In genomic region chr5:137737400-137737940, GRCm38 (mm10) we compare ENCODE assay signal across 13 mouse cellular contexts. TPM values are rescaled to one million over a fixed set of nuclear protein-coding genes. Genes with fewer than 3 reads are reported as not detected.
A peak's percentile ranks its signal among the peaks of the same experiment; 100 is the strongest.
DNase-seq lines count a peak whose midpoint lies in the region; ATAC-seq lines count a peak whose summit lies in the region.
"Had no signal": no experiment of that assay in that cellular context is flagged by ENCODE, and none has a peak within 500 bp of the region (broad histone marks: within the 10 kb centered on the region; RNA-seq: fewer than 3 reads in every experiment).

No protein-coding gene starts in this region.

- peak; percentile 43 to 57 for DNase-seq in kidney, postnatal 4 days
- no peak for DNase-seq in kidney, adult 8-10 months
- DNase-seq in R1 (ENCODE audit: low read depth, low spot score): peak; percentile 84
- no peak for DNase-seq in yolk sac, embryonic 10.5 days (ENCODE audit: low spot score)
- DNase-seq in adrenal gland, postnatal 36 days: no peak
- DNase-seq in right cerebral cortex, postnatal 36 days (ENCODE audit: low spot score in 2 of 2): no peak
- DNase-seq: adrenal gland, postnatal 10 days; kidney, adult 2 months; lung, adult 18-20 months had no signal

- H3K4me3 ChIP-seq in forebrain, embryonic 12.5 days (replicated peaks): no peak overlapping the region
- peak overlapping the region; percentile 78; the same call in 1 of the 2 replicates for H3K4me3 ChIP-seq in midbrain, embryonic 13.5 days (replicated peaks)
- H3K4me3 ChIP-seq: heart, embryonic 13.5 days had no signal

- H3K4me2 ChIP-seq in forebrain, embryonic 12.5 days: peak overlapping the region; percentile 93
- peak overlapping the region; percentile 95 for H3K4me2 ChIP-seq in midbrain, embryonic 13.5 days (replicated peaks)
- H3K4me2 ChIP-seq: heart, embryonic 13.5 days had no signal

- H3K9ac ChIP-seq in forebrain, embryonic 12.5 days: peak overlapping the region; percentile 88
- H3K9ac ChIP-seq in midbrain, embryonic 13.5 days (replicated peaks): peak overlapping the region; percentile 92
- H3K9ac ChIP-seq: heart, embryonic 13.5 days had no signal

- WGBS in forebrain, embryonic 12.5 days: 91% methylated on average over 6 of the region's 6 CpGs
- 88% methylated on average over 6 of the region's 6 CpGs for WGBS in midbrain, embryonic 13.5 days

- H3K27me3 ChIP-seq in forebrain, embryonic 12.5 days: no peaks in the 10 kb centered on the region
- H3K27me3 ChIP-seq in midbrain, embryonic 13.5 days: no peaks in the 10 kb centered on the region
- H3K27me3 ChIP-seq: heart, embryonic 13.5 days had no signal

- peaks cover 43% of the 10 kb centered on the region for H3K36me3 ChIP-seq in forebrain, embryonic 12.5 days (replicated peaks)
- H3K36me3 ChIP-seq in midbrain, embryonic 13.5 days: peaks cover 44% of the 10 kb centered on the region
- H3K36me3 ChIP-seq: G1E had no signal

- peaks cover 73% of the 10 kb centered on the region for H3K4me1 ChIP-seq in forebrain, embryonic 12.5 days
- H3K4me1 ChIP-seq in midbrain, embryonic 13.5 days (replicated peaks): peaks cover 79% of the 10 kb centered on the region

- no peaks in the 10 kb centered on the region for H3K9me3 ChIP-seq in forebrain, embryonic 12.5 days
- no peaks in the 10 kb centered on the region for H3K9me3 ChIP-seq in midbrain, embryonic 13.5 days
- H3K9me3 ChIP-seq: G1E; heart, embryonic 13.5 days had no signal

- ATAC-seq in forebrain, embryonic 12.5 days (ENCODE audit: low FRiP score): no peak
- no peak for ATAC-seq in midbrain, embryonic 13.5 days

- peak overlapping the region; percentile 88; the same call in 1 of the 2 replicates for H3K27ac ChIP-seq in forebrain, embryonic 12.5 days
- H3K27ac ChIP-seq in midbrain, embryonic 13.5 days: peak overlapping the region; percentile 83
- H3K27ac ChIP-seq: heart, embryonic 13.5 days had no signal

RNA-seq across cellular contexts. Expression of gene Nyap1, which starts 3.9 kb away (rescaled TPM):
- polyA plus RNA-seq in forebrain, embryonic 12.5 days (2016; fragmentation: Nextera tagmentation; extraction: Ambion mirVana): 19.5 and 22.6 TPM in 2 replicates
- polyA plus RNA-seq in midbrain, embryonic 13.5 days (2015; fragmentation: Nextera tagmentation; extraction: Ambion mirVana): 39.9 and 42.3 TPM in 2 replicates
- 1 to 10 TPM; 3.1 to 3.2 TPM for total RNA-seq in adrenal gland, postnatal 36 days (2021)

RNA-seq across cellular contexts. Expression of gene Tsc22d4, which starts 8.1 kb away (rescaled TPM):
- polyA plus RNA-seq in forebrain, embryonic 12.5 days (2016; fragmentation: Nextera tagmentation; extraction: Ambion mirVana): 68.6 and 73.2 TPM in 2 replicates
- 44.2 and 54.0 TPM in 2 replicates for polyA plus RNA-seq in midbrain, embryonic 13.5 days (2015; fragmentation: Nextera tagmentation; extraction: Ambion mirVana)
- 10 to 100 TPM; 79.5 to 84.6 TPM for total RNA-seq in adrenal gland, postnatal 36 days (2021)

RNA-seq across cellular contexts. Expression of gene Ppp1r35, which starts 41.2 kb away (rescaled TPM):
- polyA plus RNA-seq in forebrain, embryonic 12.5 days (2016; fragmentation: Nextera tagmentation; extraction: Ambion mirVana): 55.7 and 60.1 TPM in 2 replicates
- polyA plus RNA-seq in midbrain, embryonic 13.5 days (2015; fragmentation: Nextera tagmentation; extraction: Ambion mirVana): 43.4 and 48.9 TPM in 2 replicates
- total RNA-seq in adrenal gland, postnatal 36 days (2021): 10 to 100 TPM; 24.6 to 28.4 TPM

RNA-seq across cellular contexts. Expression of gene Mepce, which starts 50.0 kb away (rescaled TPM):
- 13.4 and 15.4 TPM in 2 replicates for polyA plus RNA-seq in forebrain, embryonic 12.5 days (2016; fragmentation: Nextera tagmentation; extraction: Ambion mirVana)
- polyA plus RNA-seq in midbrain, embryonic 13.5 days (2015; fragmentation: Nextera tagmentation; extraction: Ambion mirVana): 10.6 and 11.0 TPM in 2 replicates
- 10 to 100 TPM; 52.0 to 56.4 TPM for total RNA-seq in adrenal gland, postnatal 36 days (2021)

RNA-seq across cellular contexts. Expression of gene Zcwpw1, which starts 50.1 kb away (rescaled TPM):
- polyA plus RNA-seq in forebrain, embryonic 12.5 days (2016; fragmentation: Nextera tagmentation; extraction: Ambion mirVana): 14.6 and 15.2 TPM in 2 replicates
- polyA plus RNA-seq in midbrain, embryonic 13.5 days (2015; fragmentation: Nextera tagmentation; extraction: Ambion mirVana): 10.9 and 12.0 TPM in 2 replicates
- 1 to 10 TPM; 2.3 to 3.0 TPM for total RNA-seq in adrenal gland, postnatal 36 days (2021)

Comparison
In these comparisons a context has a peak if more than half of its experiments do, and no peak if none do; other contexts are left out.
1. DNase-seq: peak in kidney, postnatal 4 days (2 of 2) and R1 (single experiment); none in kidney, adult 8-10 months (0 of 2), yolk sac, embryonic 10.5 days (single experiment), adrenal gland, postnatal 36 days (0 of 2) and right cerebral cortex, postnatal 36 days (0 of 2).